Mouse (Mus musculus) intestine, postnatal 0 days (tissue): ENCODE results near the gene Zpr1. TPM values are rescaled to one million over a fixed set of nuclear protein-coding genes. Genes with fewer than 3 reads are reported as not detected.
"Not testable (repeated sequence)": the region's sequence is repeated elsewhere in the genome, so short reads cannot be mapped to it uniquely, and the experiment has no call there.

Experiments used
- ATAC-seq: fragments of 200-750 bp; cut with Nextera tagmentation; 2 replicates; pipeline ENCODE4 v1.8.0; 2017; ENCODE audit warnings: mild to moderate bottlenecking, moderate TSS enrichment, moderate library complexity
- H3K27ac ChIP-seq: fragments of 300-500 bp; sonication (generic); 2 replicates; pipeline ENCODE4 v1.5.1; 2014; ENCODE audit warnings: mild to moderate bottlenecking, low read depth, low read length, moderate library complexity
- H3K27me3 ChIP-seq: fragments of 300-500 bp; sonication (generic); replicated peaks from 2 replicates; pipeline ENCODE4 v1.6.1; 2014; ENCODE audit warnings: low read length, mixed read lengths; ENCODE audit not compliant: control insufficient read depth, insufficient read depth
- H3K36me3 ChIP-seq: fragments of 300-500 bp; sonication (generic); 2 replicates; pipeline ENCODE4 v1.6.1; 2014; ENCODE audit warnings: mild to moderate bottlenecking, moderate library complexity; ENCODE audit not compliant: control insufficient read depth, insufficient read depth
- H3K4me1 ChIP-seq: fragments of 300-500 bp; sonication (generic); replicated peaks from 2 replicates; pipeline ENCODE4 v1.6.1; 2014; ENCODE audit warnings: antibody characterized with exemption, low read length, mixed read lengths; ENCODE audit not compliant: control insufficient read depth, insufficient read depth
- H3K4me2 ChIP-seq: fragments of 300-500 bp; sonication (generic); replicated peaks from 2 replicates; pipeline ENCODE4 v1.6.1; 2014; ENCODE audit warnings: low read depth, mild to moderate bottlenecking, moderate library complexity
- H3K4me3 ChIP-seq: fragments of 300-500 bp; sonication (generic); 2 replicates; pipeline ENCODE4 v1.5.1; 2014; ENCODE audit warnings: low read depth, low read length
- H3K9ac ChIP-seq: fragments of 300-500 bp; sonication (generic); 2 replicates; pipeline ENCODE4 v1.6.1; 2014; ENCODE audit warnings: mild to moderate bottlenecking, low read depth, low read length
- H3K9me3 ChIP-seq: fragments of 300-500 bp; sonication (generic); 2 replicates; pipeline ENCODE4 v1.6.1; 2016; ENCODE audit warnings: mixed run types; ENCODE audit not compliant: control insufficient read depth
- CTCF ChIP-seq: sonication (generic); IDR thresholded peaks from 2 replicates; pipeline ENCODE4 v1.5.1; 2016; ENCODE audit warnings: low read depth, mild to moderate bottlenecking, control low read depth, antibody characterized with exemption, moderate library complexity
- WGBS: fragments of 180-500 bp; shearing (Covaris S2); extraction: QIAGEN DNeasy Blood & Tissue Kit; methylation state at CpG from one replicate; pipeline ENCODE4 v1.1.7; 2014; 5-methylcytosine and 5-hydroxymethylcytosine counted together
- polyA plus RNA-seq: library from polyadenylated mRNA; unstranded; fragments of >200 nt; fragmentation: Nextera tagmentation; extraction: Ambion mirVana; gene quantifications from 2 replicates; pipeline ENCODE4 v1.2.1, GENCODE M21; 2015

The Zpr1 gene
- polyA plus RNA-seq, 1 experiment from 2014 or later: 21.6 TPM

- 0 out of 2 replicates have a peak, but pooled peaks have one; percentile 10 for TF ChIP-seq CTCF
- H3K4me3 ChIP-seq: no peak overlapping the region
- 0 out of 2 replicates have a peak, but pooled peaks cover 4% of the 10 kb centered on the region for H3K9me3 ChIP-seq
- no peaks in the 10 kb centered on the region for H3K27me3 ChIP-seq
- H3K36me3 ChIP-seq: no peaks in the 10 kb centered on the region
- H3K27ac ChIP-seq: no peak overlapping the region
- 94% methylated on average over 3 of the region's 3 CpGs for WGBS
- no peak for ATAC-seq
- no peak overlapping the region for H3K4me2 ChIP-seq
- no peaks in the 10 kb centered on the region for H3K4me1 ChIP-seq
- H3K9ac ChIP-seq: no peak overlapping the region
Measured at GRCm38 (mm10) chr9:46317957-46318356, 45.1 kb downstream of the Zpr1 start.

GRCm38 (mm10) chr9:46319886-46320285, 47.0 kb downstream of the Zpr1 start, which contains the start of gene 4931429L15Rik:
4931429L15Rik (minus strand) TSS chr9:46319986.
- ATAC-seq, H3K9ac ChIP-seq, H3K4me2 ChIP-seq, H3K27ac ChIP-seq, H3K4me1 ChIP-seq, H3K4me3 ChIP-seq, H3K27me3 ChIP-seq, H3K9me3 ChIP-seq, H3K36me3 ChIP-seq: not testable (repeated sequence)
- WGBS: 85% methylated on average over 6 of the region's 6 CpGs

- H3K27ac ChIP-seq: no peak overlapping the region
- no peaks in the 10 kb centered on the region for H3K27me3 ChIP-seq
- H3K9me3 ChIP-seq: 0 out of 2 replicates have a peak, but pooled peaks cover 4% of the 10 kb centered on the region
- TF ChIP-seq CTCF: no peak
- no peak overlapping the region for H3K4me2 ChIP-seq
- H3K4me3 ChIP-seq: no peak overlapping the region
- WGBS: 88% methylated on average over 2 of the region's 2 CpGs
- no peaks in the 10 kb centered on the region for H3K36me3 ChIP-seq
- H3K4me1 ChIP-seq: no peaks in the 10 kb centered on the region
- no peak for ATAC-seq
- H3K9ac ChIP-seq: no peak overlapping the region
Measured at GRCm38 (mm10) chr9:46320461-46320860, 47.6 kb downstream of the Zpr1 start.

DNA sequence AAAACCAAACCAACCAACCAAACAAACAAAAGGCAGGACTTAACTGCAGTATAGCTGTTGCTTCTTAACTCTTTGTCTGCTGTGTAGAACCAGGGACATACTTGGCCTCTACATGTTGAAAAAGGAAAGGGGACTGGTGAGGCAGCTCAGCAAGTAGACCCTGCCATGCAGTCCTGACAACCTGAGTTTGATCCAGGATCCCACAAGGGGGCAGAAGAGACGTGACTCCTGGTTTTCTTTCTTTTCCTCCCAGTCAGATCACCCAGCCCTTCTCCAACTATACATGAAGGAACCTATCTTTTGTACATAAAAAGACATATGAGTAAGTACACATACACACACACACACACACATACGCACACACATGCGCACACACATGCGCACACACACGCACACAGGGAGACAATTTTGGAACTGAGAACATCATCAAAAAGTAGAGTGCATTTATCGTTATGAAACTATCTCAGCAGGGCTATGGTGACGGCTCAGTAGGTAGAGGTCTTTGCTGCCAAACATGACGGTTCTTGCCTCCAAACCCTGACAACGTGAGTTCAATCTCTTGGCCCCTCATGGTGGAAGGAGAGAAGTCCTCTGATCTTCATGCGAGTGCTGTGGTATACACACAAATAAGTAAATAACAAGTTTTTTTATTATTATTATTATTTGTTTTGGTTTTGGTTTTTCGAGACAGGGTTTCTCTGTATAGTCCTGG, 54.0 kb downstream of the Zpr1 start:
- Histone ChIP-seq H3K9me3 (no peaks in the 10 kb centered on the region), H3K9ac (no peak overlapping the region), H3K4me1 (no peaks in the 10 kb centered on the region), H3K36me3 (no peaks in the 10 kb centered on the region), H3K4me2 (no peak overlapping the region), H3K4me3 (no peak overlapping the region), H3K27ac (no peak overlapping the region), H3K27me3 (no peaks in the 10 kb centered on the region)
- TF ChIP-seq CTCF: no peak
- 92% methylated on average over 11 of the region's 11 CpGs for WGBS
- no peak for ATAC-seq

DNA sequence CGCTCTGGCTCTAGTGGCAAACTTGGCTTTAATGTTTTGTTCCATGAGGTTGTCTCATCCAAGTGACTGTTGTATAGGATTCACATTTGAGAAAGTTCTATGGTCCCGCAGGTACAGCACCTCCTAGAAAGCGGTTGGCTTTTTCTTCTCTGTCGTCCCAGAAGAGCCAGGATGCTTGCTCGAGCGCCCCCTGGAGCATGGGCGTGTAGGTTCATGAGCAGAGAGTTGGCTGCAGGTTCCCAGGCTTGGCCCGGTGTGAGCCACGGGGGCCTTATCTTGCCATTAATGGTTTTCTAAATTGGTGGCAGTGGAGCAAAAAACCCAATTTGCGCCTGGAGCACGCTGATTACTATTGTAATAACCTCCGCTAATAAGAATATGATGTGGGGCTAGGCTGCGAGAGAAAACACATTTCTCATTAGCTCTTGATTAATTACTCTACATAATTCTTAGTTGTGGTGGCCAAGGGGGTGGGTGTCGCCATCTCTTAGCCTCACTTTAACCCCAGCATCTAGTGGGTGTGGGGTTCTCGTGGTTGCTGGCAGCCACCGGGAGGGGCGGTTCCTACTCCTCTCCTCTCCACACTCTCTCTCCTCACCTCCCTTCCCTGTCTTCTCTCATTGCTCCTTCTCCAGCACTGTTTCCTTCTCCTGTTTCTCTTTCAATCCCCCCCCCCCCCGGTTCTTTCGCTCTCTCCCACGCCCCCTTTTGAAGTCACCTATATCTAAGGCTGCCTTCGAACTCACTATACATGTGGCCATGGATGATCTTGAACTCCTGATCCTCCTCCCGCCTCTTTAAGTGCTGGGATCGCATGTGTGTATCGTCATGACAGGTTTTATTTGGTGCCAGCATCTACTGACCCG, 55.1 kb downstream of the Zpr1 start:
- peak; percentile 44 for TF ChIP-seq CTCF
- Histone ChIP-seq H3K27me3 (no peaks in the 10 kb centered on the region), H3K4me3 (no peak overlapping the region; the same call in 1 of the 2 replicates), H3K9me3 (no peaks in the 10 kb centered on the region), H3K36me3 (no peaks in the 10 kb centered on the region), H3K9ac (no peak overlapping the region), H3K4me1 (no peaks in the 10 kb centered on the region), H3K27ac (no peak overlapping the region), H3K4me2 (peak overlapping the region; percentile 69)
- WGBS: 79% methylated on average over 25 of the region's 25 CpGs
- ATAC-seq: no peak

- no peak for TF ChIP-seq CTCF
- Histone ChIP-seq H3K27ac (no peak overlapping the region), H3K4me2 (peak overlapping the region; percentile 69), H3K9ac (peak overlapping the region; percentile 19; the same call in 1 of the 2 replicates), H3K9me3 (no peaks in the 10 kb centered on the region), H3K36me3 (no peaks in the 10 kb centered on the region), H3K4me1 (no peaks in the 10 kb centered on the region), H3K4me3 (peak overlapping the region; percentile 30), H3K27me3 (no peaks in the 10 kb centered on the region)
- WGBS: 12% methylated on average over 30 of the region's 30 CpGs
- ATAC-seq: no peak
Measured at GRCm38 (mm10) chr9:46328572-46329249, 55.8 kb downstream of the Zpr1 start.
